Mouse (Mus musculus) adrenal gland (tissue): ENCODE data around the gene Chmp1a.

ENCODE experiments used
- intact Hi-C: fragments of 180-260 bp; cut with DNase I; formaldehyde crosslinking; loops from one replicate; pipeline ENCODE4 v1.15.1; 2025

Gene Chmp1a

GRCm38 (mm10) chr8:123181391-123181790, 31.2 kb downstream of the Chmp1a start:
- intact Hi-C loops: no loop called here

GRCm38 (mm10) chr8:123157888-123158465, 54.6 kb downstream of the Chmp1a start, which contains the start of gene Sult5a1:
Gene Sult5a1, minus strand, starts transcription at chr8:123158315.
- intact Hi-C loops: loop anchor here (5.0 kb wide), 1 partner anchor 51 kb away; no protein-coding TSS in a partner anchor

- intact Hi-C loops: loop anchor here (5.0 kb wide), 1 partner anchor 49 kb away; no protein-coding TSS in a partner anchor
Measured at GRCm38 (mm10) chr8:123156070-123156773, 56.3 kb downstream of the Chmp1a start.

- intact Hi-C loops: loop anchor here (5.0 kb wide), 1 partner anchor 48 kb away; no protein-coding TSS in a partner anchor
Measured at GRCm38 (mm10) chr8:123155177-123155576, 57.4 kb downstream of the Chmp1a start.
